Mouse (Mus musculus) thymus, adult 2 months (tissue): ENCODE measurements around the gene Amfr. TPM values are rescaled to one million over a fixed set of nuclear protein-coding genes. Genes with fewer than 3 reads are reported as not detected.

Source experiments
- DNase-seq: peaks from one replicate; pipeline ENCODE4 v3.0.0; 2021
- H3K27ac ChIP-seq: fragments of 200-500 bp; 2 replicates; pipeline ENCODE4 v1.5.1; 2012; ENCODE audit warnings: low read length, control low read depth; ENCODE audit not compliant: control insufficient read depth, insufficient read depth
- H3K27me3 ChIP-seq: fragments of 200-500 bp; 2 replicates; pipeline ENCODE4 v1.6.1; 2012; ENCODE audit warnings: mild to moderate bottlenecking, low read length, moderate library complexity, mixed read lengths; ENCODE audit not compliant: control insufficient read depth, insufficient read depth
- H3K36me3 ChIP-seq: fragments of 200-500 bp; 2 replicates; pipeline ENCODE4 v1.6.1; 2012; ENCODE audit warnings: mild to moderate bottlenecking, low read length, moderate library complexity; ENCODE audit not compliant: control insufficient read depth, insufficient read depth
- H3K4me1 ChIP-seq: fragments of 200-500 bp; replicated peaks from 2 replicates; pipeline ENCODE4 v1.6.1; 2012; ENCODE audit warnings: low read length; ENCODE audit not compliant: control insufficient read depth, insufficient read depth
- H3K4me3 ChIP-seq: fragments of 200-500 bp; 2 replicates; pipeline ENCODE4 v1.5.1; 2012; ENCODE audit warnings: mild to moderate bottlenecking, low read length, control low read depth, moderate library complexity; ENCODE audit not compliant: control insufficient read depth, insufficient read depth
- CTCF ChIP-seq: fragments of 200-500 bp; IDR thresholded peaks from 2 replicates; pipeline ENCODE4 v1.5.1; 2012; ENCODE audit warnings: mild to moderate bottlenecking, control low read depth, low read length, moderate library complexity, borderline replicate concordance; ENCODE audit not compliant: control insufficient read depth, poor library complexity, insufficient read depth; ENCODE audit errors: extremely low read depth
- POLR2A ChIP-seq: fragments of 200-500 bp; IDR thresholded peaks from 2 replicates; pipeline ENCODE4 v1.6.1; 2012; ENCODE audit warnings: mild to moderate bottlenecking, low read length, control low read depth, moderate library complexity; ENCODE audit not compliant: control insufficient read depth, poor library complexity, insufficient read depth; ENCODE audit errors: extremely low read depth
- WGBS: fragments of 180-500 bp; shearing (Covaris S2); methylation state at CpG from one replicate; pipeline ENCODE4 v1.1.7; 2018; 5-methylcytosine and 5-hydroxymethylcytosine counted together
- polyA plus RNA-seq: library from polyadenylated mRNA; depleted of rRNA; stranded (reverse); fragments of >200 nt; gene quantifications from 2 replicates; pipeline ENCODE4 v1.2.3, GENCODE M21; 2012; rRNA removed

Gene Amfr
- polyA plus RNA-seq, 1 experiment = 101 TPM

DNA sequence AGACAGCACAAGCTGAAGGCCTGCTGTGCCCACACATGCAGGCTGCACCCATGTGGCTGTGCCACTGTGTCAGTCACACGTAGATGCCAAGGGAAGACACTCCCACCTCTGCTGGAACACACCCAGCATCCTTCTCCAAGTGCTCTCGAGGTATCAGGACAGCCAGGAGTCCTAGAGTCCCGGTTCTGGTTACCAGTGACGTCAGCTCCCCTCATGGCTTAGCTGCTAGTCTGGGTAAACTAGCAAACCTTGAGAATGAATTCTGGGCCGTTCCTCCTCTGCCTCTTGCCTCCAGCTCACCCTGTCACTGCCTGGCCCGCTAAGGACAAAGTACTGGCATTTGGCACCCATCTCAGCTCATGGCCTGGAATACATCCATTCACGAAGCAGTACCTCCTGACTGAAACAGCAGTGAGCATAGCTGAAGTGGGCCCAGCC is 88.7 kb downstream of the Amfr start:
- Histone ChIP-seq H3K27ac (no peak overlapping the region), H3K36me3 (no peaks in the 10 kb centered on the region), H3K4me3 (no peak overlapping the region), H3K4me1 (no peaks in the 10 kb centered on the region), H3K27me3 (no peaks in the 10 kb centered on the region)
- no peak for DNase-seq
- 86% methylated on average over 7 of the region's 7 CpGs for WGBS
- no peak for TF ChIP-seq POLR2A
- TF ChIP-seq CTCF = no peak

Other genes starting within 250 kb of the Amfr start
- 2.3 and 2.5 TPM in 2 replicates for gene Gnao1, start 202.9 kb downstream of the Amfr start, polyA plus RNA-seq
- gene Nudt21, start 24.2 kb upstream of the Amfr start, polyA plus RNA-seq = 67.4 and 98.3 TPM in 2 replicates
- 8.8 and 9.0 TPM in 2 replicates for gene Ogfod1, start 24.4 kb upstream of the Amfr start, polyA plus RNA-seq
- gene Bbs2, start 86.1 kb upstream of the Amfr start, polyA plus RNA-seq = 7.5 and 13.0 TPM in 2 replicates
- 6.5 and 12.1 TPM in 2 replicates for gene Mt4, start 124.4 kb upstream of the Amfr start, polyA plus RNA-seq
- gene Mt3, start 139.8 kb upstream of the Amfr start, polyA plus RNA-seq = 0.96 and 1.9 TPM in 2 replicates
- 16.2 and 21.0 TPM in 2 replicates for gene Mt2, start 159.8 kb upstream of the Amfr start, polyA plus RNA-seq
- gene Mt1, start 166.2 kb upstream of the Amfr start, polyA plus RNA-seq = 155 and 260 TPM in 2 replicates
- gene Nup93, start 201.7 kb upstream of the Amfr start, polyA plus RNA-seq = 28.1 and 28.2 TPM in 2 replicates